Mouse (Mus musculus) ES-E14 (cell line): ENCODE data around the gene Usp15.

ENCODE experiments used
- CHD2 ChIP-seq: IDR thresholded peaks from 2 replicates; pipeline ENCODE4 v1.6.1; 2014; ENCODE audit warnings: mild to moderate bottlenecking, low read depth, low read length, inconsistent platforms
- HCFC1 ChIP-seq: IDR thresholded peaks from 2 replicates; pipeline ENCODE4 v1.6.1; 2012; ENCODE audit warnings: low read length, inconsistent platforms, borderline replicate concordance; ENCODE audit not compliant: insufficient read depth
- MAFK ChIP-seq: IDR thresholded peaks from 2 replicates; pipeline ENCODE4 v1.6.1; 2014; ENCODE audit warnings: mild to moderate bottlenecking, low read depth, low read length, inconsistent platforms; ENCODE audit not compliant: insufficient read depth
- ZNF384 ChIP-seq: IDR thresholded peaks from 2 replicates; pipeline ENCODE4 v1.6.1; 2012; ENCODE audit warnings: low read depth, low read length, inconsistent platforms

GRCm38 (mm10) chr10:123084900-123085641 is 111.7 kb downstream of the Usp15 start:
- TF ChIP-seq HCFC1, result no peak
- no peak for TF ChIP-seq CHD2
- TF ChIP-seq MAFK, result no peak
- TF ChIP-seq ZNF384, result no peak
